Mouse (Mus musculus) kidney, embryonic 14.5 days (tissue): ENCODE results near the gene Fto. TPM values are rescaled to one million over a fixed set of nuclear protein-coding genes. Genes with fewer than 3 reads are reported as not detected.

Experiments
- ATAC-seq: fragments of 200-750 bp; cut with Nextera tagmentation; 2 replicates; pipeline ENCODE4 v1.8.0; 2017; ENCODE audit warnings: moderate number of reproducible peaks, mild to moderate bottlenecking, moderate TSS enrichment, moderate library complexity; ENCODE audit not compliant: low FRiP score, low TSS enrichment
- H3K27ac ChIP-seq: fragments of 300-500 bp; sonication (generic); 2 replicates; pipeline ENCODE4 v1.5.1; 2014; ENCODE audit warnings: low read depth, mild to moderate bottlenecking, low read length, moderate library complexity, mixed read lengths
- H3K27me3 ChIP-seq: fragments of 300-500 bp; sonication (generic); 2 replicates; pipeline ENCODE4 v1.6.1; 2014; ENCODE audit warnings: mild to moderate bottlenecking, low read length; ENCODE audit not compliant: control insufficient read depth, insufficient read depth
- H3K36me3 ChIP-seq: fragments of 300-500 bp; sonication (generic); 2 replicates; pipeline ENCODE4 v1.6.1; 2014; ENCODE audit warnings: low read length, mixed read lengths; ENCODE audit not compliant: control insufficient read depth, insufficient read depth
- H3K4me1 ChIP-seq: fragments of 300-500 bp; sonication (generic); 2 replicates; pipeline ENCODE4 v1.6.1; 2014; ENCODE audit warnings: low read length, mixed read lengths; ENCODE audit not compliant: control insufficient read depth, insufficient read depth
- H3K4me2 ChIP-seq: fragments of 300-500 bp; sonication (generic); replicated peaks from 2 replicates; pipeline ENCODE4 v1.6.1; 2014; ENCODE audit warnings: low read depth, mild to moderate bottlenecking, low read length
- H3K4me3 ChIP-seq: fragments of 300-500 bp; sonication (generic); 2 replicates; pipeline ENCODE4 v1.5.1; 2014; ENCODE audit warnings: mild to moderate bottlenecking, low read length
- H3K9ac ChIP-seq: fragments of 300-500 bp; sonication (generic); 2 replicates; pipeline ENCODE4 v1.6.1; 2014; ENCODE audit warnings: low read depth, mild to moderate bottlenecking, low read length, moderate library complexity
- H3K9me3 ChIP-seq: fragments of 300-500 bp; sonication (generic); 2 replicates; pipeline ENCODE4 v1.6.1; 2016; ENCODE audit warnings: low read length; ENCODE audit not compliant: control insufficient read depth
- WGBS: fragments of 180-500 bp; shearing (Covaris S2); extraction: QIAGEN DNeasy Blood & Tissue Kit; methylation state at CpG from one replicate; pipeline ENCODE4 v1.1.7; 2014; 5-methylcytosine and 5-hydroxymethylcytosine counted together
- polyA plus RNA-seq: library from polyadenylated mRNA; unstranded; fragments of >200 nt; fragmentation: Nextera tagmentation; extraction: Ambion mirVana; gene quantifications from 2 replicates; pipeline ENCODE4 v1.2.1, GENCODE M21; 2014

The Fto gene
- polyA plus RNA-seq, 1 experiment from 2014 or later: 94.3 TPM

- no peak overlapping the region for H3K4me2 ChIP-seq
- H3K4me3 ChIP-seq: no peak overlapping the region
- H3K9me3 ChIP-seq: no peaks in the 10 kb centered on the region
- WGBS: 9% methylated on average over 3 of the region's 3 CpGs
- no peaks in the 10 kb centered on the region for H3K36me3 ChIP-seq
- H3K9ac ChIP-seq: no peak overlapping the region
- no peaks in the 10 kb centered on the region for H3K27me3 ChIP-seq
- no peak overlapping the region for H3K27ac ChIP-seq
- peaks cover 33% of the 10 kb centered on the region for H3K4me1 ChIP-seq
- 0 out of 2 replicates have a peak, but pooled peaks have one; percentile 20 for ATAC-seq
Observed at GRCm38 (mm10) chr8:91575576-91575975, 262.3 kb downstream of the Fto start.

- Histone ChIP-seq H3K4me3 (no peak overlapping the region), H3K36me3 (no peaks in the 10 kb centered on the region), H3K27ac (no peak overlapping the region), H3K9ac (no peak overlapping the region), H3K4me2 (no peak overlapping the region), H3K9me3 (no peaks in the 10 kb centered on the region), H3K4me1 (peaks cover 28% of the 10 kb centered on the region), H3K27me3 (no peaks in the 10 kb centered on the region)
- peak; percentile 37 for ATAC-seq
- WGBS: 16% methylated on average over 17 of the region's 17 CpGs
Observed at GRCm38 (mm10) chr8:91576086-91576917, 263.0 kb downstream of the Fto start.

- no peak for ATAC-seq
- Histone ChIP-seq H3K4me1 (peaks cover 25% of the 10 kb centered on the region), H3K36me3 (no peaks in the 10 kb centered on the region), H3K9ac (no peak overlapping the region), H3K27ac (no peak overlapping the region), H3K4me3 (no peak overlapping the region), H3K9me3 (no peaks in the 10 kb centered on the region), H3K4me2 (no peak overlapping the region), H3K27me3 (no peaks in the 10 kb centered on the region)
- 23% methylated on average over 6 of the region's 6 CpGs for WGBS
Observed at GRCm38 (mm10) chr8:91576918-91577241, 263.6 kb downstream of the Fto start.

- Histone ChIP-seq H3K36me3 (no peaks in the 10 kb centered on the region), H3K4me1 (peaks cover 20% of the 10 kb centered on the region), H3K27ac (no peak overlapping the region), H3K4me3 (no peak overlapping the region), H3K9me3 (no peaks in the 10 kb centered on the region), H3K27me3 (no peaks in the 10 kb centered on the region), H3K9ac (no peak overlapping the region), H3K4me2 (no peak overlapping the region)
- 92% methylated on average over 3 of the region's 3 CpGs for WGBS
- ATAC-seq: no peak
Observed at GRCm38 (mm10) chr8:91577605-91578004, 264.3 kb downstream of the Fto start.

GRCm38 (mm10) chr8:91584620-91585415, 271.5 kb downstream of the Fto start:
- no peaks in the 10 kb centered on the region for H3K27me3 ChIP-seq
- no peak overlapping the region for H3K27ac ChIP-seq
- H3K4me2 ChIP-seq: no peak overlapping the region
- no peaks in the 10 kb centered on the region for H3K36me3 ChIP-seq
- no peaks in the 10 kb centered on the region for H3K9me3 ChIP-seq
- no peak for ATAC-seq
- no peak overlapping the region for H3K4me3 ChIP-seq
- no peaks in the 10 kb centered on the region for H3K4me1 ChIP-seq
- 75% methylated on average over 11 of the region's 11 CpGs for WGBS
- no peak overlapping the region for H3K9ac ChIP-seq

GRCm38 (mm10) chr8:91592436-91593105, 279.2 kb downstream of the Fto start:
- H3K27ac ChIP-seq: no peak overlapping the region
- no peak overlapping the region for H3K4me3 ChIP-seq
- no peak for ATAC-seq
- no peaks in the 10 kb centered on the region for H3K27me3 ChIP-seq
- no peak overlapping the region for H3K9ac ChIP-seq
- H3K9me3 ChIP-seq: no peaks in the 10 kb centered on the region
- WGBS: 25% methylated on average over 10 of the region's 10 CpGs
- H3K4me1 ChIP-seq: peaks cover 11% of the 10 kb centered on the region; the same call in 1 of the 2 replicates
- H3K36me3 ChIP-seq: no peaks in the 10 kb centered on the region
- H3K4me2 ChIP-seq: peak overlapping the region; percentile 17; the same call in 1 of the 2 replicates

GRCm38 (mm10) chr8:91593202-91593781, 280.0 kb downstream of the Fto start:
- Histone ChIP-seq H3K4me3 (no peak overlapping the region), H3K36me3 (no peaks in the 10 kb centered on the region), H3K9ac (no peak overlapping the region), H3K9me3 (no peaks in the 10 kb centered on the region), H3K27me3 (no peaks in the 10 kb centered on the region), H3K4me2 (no peak overlapping the region), H3K27ac (no peak overlapping the region), H3K4me1 (peaks cover 11% of the 10 kb centered on the region; the same call in 1 of the 2 replicates)
- no peak for ATAC-seq
- WGBS: 30% methylated on average over 12 of the region's 12 CpGs

- Histone ChIP-seq H3K27me3 (no peaks in the 10 kb centered on the region), H3K36me3 (no peaks in the 10 kb centered on the region), H3K9ac (no peak overlapping the region), H3K9me3 (no peaks in the 10 kb centered on the region), H3K4me3 (no peak overlapping the region), H3K4me1 (no peaks in the 10 kb centered on the region), H3K27ac (no peak overlapping the region), H3K4me2 (no peak overlapping the region)
- WGBS: 36% methylated on average over 14 of the region's 14 CpGs
- ATAC-seq: no peak
Observed at GRCm38 (mm10) chr8:91599349-91599837, 286.1 kb downstream of the Fto start.
